Mouse (Mus musculus) retina, postnatal 1 day (tissue): Measurements from ENCODE around the gene Lin54.

Experiments
- DNase-seq: peaks from one replicate; pipeline ENCODE4 v3.0.0-alpha.2; 2012

The Lin54 gene

DNA sequence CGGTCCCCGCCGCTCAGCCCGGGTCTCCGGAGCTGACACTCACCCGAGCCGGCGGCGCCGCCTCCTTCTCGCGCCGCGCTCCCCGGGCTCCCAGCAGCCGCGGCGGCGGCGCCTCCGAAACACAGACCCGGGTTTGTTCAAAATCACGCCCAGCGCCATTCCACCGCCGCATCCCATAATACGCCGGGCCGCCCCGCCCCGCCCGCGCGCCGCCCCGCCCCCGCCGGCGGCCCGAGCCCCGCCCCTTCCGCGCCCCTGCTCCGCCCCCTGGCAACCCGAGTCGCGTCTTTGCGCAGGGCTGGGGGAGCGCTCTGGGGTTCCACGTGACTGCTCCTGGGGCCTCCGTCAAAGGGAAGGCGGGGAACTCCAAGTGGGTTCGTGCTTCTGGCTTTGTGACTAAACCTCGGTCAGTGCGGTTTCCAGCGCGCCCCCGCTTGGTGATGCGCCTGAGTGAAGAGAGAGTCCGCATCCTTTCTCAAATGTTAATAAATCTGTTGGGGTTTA is at the start of gene Lin54:
Gene Lin54 (minus strand): TSS at position 182 of the 504 bp plus-strand sequence.
- DNase-seq, result peak; percentile 96

DNA sequence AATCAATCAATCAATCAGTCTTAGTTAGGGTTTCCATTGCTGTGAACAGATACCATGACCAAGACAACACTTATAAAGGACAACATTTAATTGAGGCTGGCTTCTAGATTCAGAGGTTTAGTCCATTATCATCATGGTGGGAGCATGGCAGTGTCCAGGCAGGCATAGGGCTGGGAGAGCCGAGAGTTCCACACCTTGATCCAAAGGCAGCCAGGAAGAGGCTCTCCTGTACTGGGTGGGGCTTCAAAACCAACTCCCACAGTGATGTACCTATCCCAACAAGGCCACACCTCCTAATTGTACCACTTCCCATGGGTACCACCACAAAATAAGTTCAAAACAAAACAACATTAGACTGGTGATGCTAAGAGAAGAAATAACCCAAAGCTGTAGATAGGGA is 49.7 kb upstream of the Lin54 start:
- no peak for DNase-seq

DNA sequence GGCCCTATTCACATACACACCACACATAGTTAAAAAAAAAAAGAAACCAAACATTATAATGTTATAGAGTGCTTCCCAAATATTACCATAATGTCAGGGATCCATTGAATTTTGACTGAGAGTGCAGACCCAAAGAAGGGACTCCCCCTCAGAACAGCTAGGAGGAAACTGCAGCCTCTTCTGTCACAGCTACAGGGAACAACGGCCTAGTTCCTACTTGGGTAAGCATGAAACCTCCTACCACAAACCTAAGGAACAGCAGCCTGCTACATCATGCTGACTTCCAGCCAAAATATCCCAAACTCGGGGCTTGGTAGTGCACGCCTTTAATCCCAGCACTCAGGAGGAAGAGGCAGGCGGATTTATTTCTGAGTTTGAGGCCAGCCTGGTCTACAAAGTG is 48.9 kb upstream of the Lin54 start:
- no peak for DNase-seq

DNA sequence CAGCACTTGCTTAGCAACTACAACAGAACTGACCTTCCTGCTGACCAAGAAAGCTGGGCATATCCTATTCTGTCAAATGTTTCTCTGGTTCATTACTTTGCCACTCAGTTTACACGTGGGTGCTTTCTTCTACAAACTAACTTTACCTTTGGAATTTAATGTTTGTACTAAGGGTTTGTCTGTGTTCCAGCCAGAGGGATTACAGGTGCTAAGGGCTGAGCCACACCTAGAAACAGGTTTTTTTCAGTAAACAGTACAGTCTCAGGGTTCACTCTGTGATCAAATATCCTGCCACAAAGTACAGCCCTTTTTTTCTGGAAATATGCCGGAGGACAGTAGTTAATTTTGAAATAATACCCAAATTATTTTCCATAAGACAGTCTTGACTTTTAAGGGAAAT is 47.8 kb upstream of the Lin54 start:
- DNase-seq, result no peak

DNA sequence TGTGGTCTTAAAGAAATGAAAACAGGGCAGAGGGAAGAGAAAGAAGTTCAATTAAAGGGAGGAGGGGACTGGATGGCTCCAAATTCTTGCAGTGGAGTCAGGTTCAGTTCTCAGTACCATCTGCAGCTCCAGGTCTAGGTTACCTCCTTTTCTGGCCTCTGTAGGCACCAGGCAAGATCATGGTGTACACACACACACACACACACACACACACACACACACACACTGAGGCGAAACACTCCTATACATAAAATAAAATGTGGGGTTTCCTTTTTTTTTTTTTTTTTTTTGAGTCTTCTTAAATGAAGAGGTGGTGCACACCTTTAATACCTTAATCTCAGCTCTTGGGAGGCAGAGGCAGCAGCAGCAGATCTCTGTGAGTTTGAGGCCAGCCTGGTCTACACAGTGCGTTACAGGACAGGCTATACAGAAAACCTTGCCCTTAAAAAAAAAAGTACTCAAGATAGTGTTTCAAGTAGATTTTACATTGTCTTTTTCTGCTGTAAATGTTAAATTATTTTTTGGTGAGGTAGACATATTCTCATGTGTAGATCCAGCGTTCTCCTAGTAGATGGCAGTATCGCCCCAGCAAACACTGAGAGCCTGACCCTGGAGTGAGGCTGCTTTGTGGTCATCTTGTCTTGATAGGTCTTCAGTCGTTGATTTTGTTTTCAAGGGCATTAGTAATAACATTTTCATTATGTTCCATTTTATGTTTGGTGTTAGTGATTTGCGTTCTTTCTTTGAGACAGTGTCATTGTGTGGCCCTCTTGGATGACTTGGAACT is 46.0 kb upstream of the Lin54 start:
- no peak for DNase-seq

DNA sequence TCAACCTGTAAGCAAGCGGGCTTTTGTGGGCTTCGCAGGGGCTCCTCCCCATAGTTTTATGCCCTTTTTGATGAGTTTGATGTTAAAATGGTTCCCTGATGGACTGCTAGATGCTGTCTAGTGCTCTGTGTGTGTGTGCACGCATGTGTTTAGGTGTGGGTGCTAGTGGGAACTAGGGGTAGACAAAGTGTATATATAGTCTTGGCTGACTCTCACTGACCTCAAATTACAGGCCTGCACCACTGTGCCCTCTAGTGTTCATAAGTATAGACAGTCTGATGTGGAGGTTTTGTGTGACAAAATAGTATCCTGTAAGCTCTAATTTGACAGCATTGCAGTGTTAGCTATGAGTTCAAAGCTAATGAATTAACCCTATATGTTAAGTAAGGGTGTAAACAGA is 36.2 kb upstream of the Lin54 start:
- DNase-seq, result peak; percentile 56

DNA sequence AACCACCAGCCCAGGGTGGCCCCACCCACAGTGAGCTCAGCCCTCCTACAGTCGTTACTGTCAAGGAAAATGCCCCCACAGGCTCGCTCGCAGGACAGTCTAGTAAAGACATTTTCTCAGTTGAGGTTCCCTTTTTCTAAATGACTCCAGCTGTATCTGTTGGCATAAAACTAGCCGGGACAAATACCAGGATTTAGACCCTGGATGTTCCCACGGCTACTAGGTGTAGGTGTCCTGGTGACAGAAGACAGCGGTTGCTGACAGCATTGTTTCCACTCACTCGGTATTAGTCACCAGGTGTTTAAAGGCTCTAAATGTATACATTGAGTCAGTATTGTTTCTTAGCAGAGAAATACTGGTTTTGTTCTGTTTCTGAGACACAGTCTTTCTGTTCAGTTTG is 35.4 kb upstream of the Lin54 start:
- no peak for DNase-seq

DNA sequence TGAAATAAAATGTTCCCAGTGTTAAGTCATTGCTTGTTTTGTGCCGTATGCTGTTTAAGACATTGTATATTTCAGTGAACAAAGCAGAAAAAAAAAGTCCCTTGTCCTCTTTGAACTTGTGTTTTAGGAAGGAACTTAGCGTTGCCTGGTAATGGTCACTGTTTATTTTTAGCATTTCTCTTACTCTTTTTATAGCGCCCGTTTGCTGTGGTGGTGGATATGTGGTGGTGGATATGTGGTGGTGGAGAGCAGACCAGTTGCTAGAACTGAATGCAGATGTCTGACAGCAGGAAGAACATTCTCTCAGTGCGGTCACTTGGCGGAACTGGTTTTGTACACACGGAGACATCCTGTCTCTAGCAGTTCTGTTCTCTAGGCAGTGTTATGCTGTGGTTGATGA is 25.7 kb upstream of the Lin54 start:
- DNase-seq, result no peak

DNA sequence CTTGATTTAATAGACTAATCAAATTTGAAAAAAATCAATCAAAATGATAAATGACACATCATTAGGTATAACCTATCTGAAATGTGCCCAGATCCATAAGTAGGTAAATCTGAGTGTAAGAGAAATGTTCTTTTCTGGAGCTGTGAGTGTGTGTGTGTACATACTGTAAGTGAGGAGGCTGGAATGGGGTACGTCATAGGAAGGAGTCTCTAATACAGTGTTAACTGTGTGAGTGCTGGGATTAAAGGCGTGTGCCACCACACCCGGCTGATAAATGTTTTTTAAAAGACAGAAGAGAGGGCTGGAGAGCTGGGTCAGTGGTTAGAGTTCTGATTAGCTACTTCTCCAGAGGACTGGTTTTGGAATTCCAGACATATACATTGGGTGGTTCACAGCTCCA is 25.2 kb upstream of the Lin54 start:
- no peak for DNase-seq

DNA sequence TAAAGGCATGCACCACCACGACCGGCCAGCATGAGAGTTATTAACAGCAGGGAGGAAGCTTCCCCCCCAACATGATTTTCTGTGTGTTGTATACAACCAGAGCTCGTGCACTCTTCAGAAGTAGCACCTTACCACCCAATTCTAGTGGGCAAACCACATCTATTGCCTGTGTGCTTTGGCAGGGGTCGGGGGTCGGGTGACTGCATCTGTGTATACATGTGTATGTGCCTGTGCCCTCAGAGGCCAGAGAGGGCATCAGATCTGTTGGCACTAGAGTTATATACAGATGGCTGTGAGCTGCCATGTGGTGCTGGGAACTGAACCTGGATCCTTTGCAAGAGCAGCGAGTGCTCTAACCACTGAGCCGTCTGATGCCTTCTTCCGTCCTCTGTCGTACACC is 24.5 kb upstream of the Lin54 start:
- DNase-seq, result no peak

DNA sequence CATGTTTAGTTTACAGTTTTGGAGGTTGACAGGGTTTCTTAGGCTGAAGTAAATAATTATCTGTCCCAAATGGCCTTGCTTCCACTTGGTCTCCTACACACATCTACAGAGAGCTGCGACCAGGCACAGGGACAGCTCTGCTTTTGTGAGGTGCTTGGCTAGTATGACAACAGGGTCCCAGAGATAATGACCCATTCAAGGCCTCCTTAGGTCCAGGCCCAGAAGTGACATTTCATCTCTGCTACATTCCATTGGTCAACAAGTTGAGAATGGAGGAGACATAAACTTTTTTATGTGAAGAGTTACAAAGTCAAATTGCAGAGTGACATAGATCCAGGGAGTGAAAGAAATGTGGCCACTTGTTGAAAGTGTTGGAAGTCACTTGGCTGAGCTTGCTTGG is 22.9 kb upstream of the Lin54 start:
- no peak for DNase-seq

DNA sequence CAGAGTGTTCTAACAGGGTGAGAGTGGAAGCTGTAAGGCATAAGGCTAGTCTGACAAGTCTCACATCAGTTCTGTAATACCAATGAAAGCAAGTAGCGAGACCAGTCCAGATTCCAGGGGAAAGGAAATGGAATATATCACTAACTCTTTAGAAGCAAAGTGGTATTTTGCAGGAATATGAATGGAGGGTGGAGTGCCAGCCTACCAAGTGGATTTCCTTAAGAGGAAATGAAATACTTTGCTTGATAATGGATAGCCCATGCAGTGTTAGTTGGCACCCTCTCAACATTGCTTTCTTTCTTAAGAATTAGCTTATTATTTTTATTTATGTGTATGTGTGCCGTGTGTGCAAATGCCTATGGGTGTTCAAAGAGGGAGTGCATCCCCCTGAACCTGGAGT is 19.8 kb upstream of the Lin54 start:
- DNase-seq, result no peak

DNA sequence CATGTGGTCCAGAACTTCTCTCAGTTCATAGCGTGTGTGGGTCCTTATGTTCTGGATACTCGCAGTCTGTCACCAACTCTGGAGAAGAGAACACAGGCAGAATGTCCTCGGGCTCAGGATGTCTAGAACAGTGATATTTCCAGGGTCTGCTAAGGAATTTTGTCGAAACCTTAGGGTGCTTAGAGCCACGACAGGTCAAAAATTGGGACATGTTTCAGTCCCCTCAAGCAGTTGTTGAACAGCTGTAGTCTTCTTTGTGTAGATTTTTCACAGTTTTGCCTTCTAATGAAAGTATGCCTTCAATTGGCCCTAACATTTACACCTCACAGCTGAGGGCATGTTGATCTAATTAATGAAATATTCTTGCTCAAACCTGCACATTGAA is 18.6 kb upstream of the Lin54 start:
- no peak for DNase-seq

DNA sequence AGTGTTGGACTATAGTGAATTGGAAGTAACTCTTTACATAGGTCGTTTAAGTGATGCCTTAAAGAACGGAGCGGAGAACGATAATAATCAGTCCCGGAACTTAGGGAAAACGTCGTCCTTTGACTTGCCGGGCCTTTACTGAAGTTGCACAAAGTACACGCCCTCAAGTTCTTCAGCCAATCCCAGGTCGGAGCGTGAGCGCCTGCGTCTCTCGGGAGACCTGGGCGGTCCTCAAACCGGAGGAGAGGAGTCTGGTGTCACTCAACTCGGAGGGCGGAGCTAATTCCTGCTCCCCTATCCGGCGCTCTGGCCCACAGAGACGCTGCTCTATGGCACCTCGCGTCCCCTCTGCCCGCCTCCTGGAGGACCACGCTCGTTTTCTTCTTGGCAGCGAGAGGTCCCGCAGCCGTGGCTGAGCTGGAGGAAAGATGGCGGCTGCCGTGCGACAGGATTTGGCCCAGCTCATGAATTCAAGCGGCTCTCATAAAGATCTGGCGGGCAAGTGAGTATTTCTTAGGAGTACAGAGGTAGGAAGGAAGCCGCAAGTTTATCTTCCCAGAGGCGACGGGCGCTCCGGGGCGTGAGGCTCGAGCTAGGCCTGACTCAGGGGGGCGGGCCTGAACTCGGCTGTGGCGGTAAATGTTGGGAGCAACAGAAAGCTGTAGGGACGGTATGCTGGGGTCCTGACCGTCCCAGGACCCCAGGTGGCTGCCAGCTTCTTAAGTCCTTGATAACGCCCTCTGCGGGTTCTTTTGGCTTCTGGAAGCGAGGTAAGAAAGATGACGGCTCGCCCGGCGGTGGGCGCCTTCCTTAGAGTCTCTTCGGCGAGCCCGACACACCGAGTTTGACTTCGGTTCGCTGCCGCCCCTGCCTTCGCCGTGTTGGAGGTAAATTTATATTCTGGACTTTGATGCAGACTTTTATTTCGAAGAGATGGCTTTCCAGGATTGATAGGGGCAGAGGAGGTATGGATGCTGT is 17.9 kb upstream of the Lin54 start, which contains the start of gene Cops4:
Gene Cops4 (plus strand): TSS at position 261 of the 978 bp plus-strand sequence.
- peak; percentile 100 for DNase-seq

DNA sequence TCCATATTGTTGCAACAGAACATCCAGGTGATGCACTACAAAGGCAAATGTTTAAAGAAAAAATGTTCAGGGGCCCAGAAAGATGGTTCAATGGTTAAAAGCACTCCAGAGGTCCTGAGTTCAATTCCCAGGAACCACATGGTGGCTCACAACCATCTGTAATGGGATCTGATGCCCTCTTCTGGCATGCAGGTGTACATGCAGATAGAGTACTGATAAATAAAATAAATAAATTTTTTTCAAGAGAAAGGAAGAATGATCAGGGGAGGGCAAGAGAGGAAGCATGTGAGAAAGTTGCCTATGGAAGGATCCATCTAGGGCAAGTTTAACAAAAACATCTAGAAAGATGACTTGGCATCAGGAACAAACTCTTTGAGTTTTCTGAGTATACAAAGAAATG is 12.1 kb upstream of the Lin54 start:
- DNase-seq, result no peak

DNA sequence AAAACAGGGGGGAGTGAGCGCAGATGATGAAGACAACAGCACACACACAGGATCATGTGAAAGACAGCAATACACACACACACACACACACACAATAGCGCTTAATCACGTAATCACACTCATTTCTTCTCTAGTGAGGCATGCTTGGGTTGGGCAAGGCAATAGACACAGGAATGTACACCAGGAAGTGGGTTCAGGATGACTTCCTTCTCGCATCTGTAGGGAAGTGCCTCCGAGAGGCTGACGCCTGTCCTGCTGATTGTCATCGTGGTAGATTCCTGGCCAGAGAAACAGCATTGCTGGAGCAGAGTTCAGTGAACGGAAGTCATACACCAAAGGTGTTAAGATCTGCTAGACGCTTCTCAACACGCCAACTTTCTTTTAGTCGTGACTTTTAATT is 8.8 kb upstream of the Lin54 start:
- no peak for DNase-seq

DNA sequence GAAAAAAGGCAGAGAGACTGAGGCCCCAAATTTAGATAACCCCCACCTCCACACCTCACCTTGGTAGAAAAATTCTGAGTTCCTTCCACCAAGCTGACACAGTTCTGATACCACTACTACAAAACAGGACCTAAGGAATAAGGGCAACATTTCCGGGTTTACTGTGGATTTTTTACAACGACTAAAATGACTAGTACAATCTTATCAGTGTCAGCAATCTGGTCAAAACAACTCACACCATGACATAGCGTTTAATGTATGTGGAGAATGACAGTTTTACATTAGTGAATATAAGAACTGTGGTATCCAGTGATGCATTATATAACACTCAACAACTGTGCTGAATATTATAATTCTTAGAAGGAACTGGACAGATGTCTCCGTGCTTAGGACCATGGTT is 828 bp upstream of the Lin54 start:
- no peak for DNase-seq

DNA sequence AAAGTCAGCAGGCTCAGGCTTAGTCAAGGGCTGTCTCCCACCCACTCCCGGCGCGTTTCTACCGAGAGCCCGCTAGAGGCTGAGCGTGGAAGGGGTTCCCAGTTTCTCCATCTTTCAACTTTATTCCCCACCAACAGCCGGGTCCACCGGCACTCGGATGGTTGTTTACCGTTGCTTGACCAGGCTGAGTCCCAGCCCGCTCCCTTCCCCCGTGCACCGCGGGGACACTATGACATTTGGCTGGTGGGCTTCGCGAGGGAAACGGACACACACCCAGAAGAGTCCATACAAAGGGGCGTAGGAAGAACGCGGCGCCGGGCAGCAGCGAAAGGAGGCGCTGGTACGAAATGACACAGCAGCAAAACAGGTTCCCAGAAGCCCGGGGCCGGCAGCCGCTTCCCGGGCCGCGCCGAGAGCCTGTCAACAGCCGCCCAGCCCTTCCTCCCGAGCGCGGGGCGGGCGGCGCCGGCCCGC is 571 bp downstream of the Lin54 start:
- peak; percentile 58 for DNase-seq

DNA sequence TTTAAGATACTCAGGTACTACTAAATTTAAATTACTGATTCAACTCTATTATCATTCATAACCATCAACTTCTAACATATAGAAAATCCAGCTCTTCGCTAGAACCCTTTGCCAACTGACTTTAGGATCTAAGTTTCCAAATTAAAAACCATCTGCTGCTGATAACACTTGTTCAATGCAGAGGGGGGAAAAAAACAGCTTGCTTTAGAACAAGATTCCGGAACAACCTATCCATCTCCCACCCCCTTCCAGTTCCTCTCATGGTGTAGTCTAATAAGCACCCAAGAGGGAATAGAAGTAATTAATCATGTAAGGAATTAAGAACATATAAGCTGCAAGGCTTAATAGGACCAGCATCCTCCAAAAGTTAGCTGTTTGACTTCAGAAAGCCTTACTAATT is 1.2 kb downstream of the Lin54 start:
- DNase-seq, result no peak

DNA sequence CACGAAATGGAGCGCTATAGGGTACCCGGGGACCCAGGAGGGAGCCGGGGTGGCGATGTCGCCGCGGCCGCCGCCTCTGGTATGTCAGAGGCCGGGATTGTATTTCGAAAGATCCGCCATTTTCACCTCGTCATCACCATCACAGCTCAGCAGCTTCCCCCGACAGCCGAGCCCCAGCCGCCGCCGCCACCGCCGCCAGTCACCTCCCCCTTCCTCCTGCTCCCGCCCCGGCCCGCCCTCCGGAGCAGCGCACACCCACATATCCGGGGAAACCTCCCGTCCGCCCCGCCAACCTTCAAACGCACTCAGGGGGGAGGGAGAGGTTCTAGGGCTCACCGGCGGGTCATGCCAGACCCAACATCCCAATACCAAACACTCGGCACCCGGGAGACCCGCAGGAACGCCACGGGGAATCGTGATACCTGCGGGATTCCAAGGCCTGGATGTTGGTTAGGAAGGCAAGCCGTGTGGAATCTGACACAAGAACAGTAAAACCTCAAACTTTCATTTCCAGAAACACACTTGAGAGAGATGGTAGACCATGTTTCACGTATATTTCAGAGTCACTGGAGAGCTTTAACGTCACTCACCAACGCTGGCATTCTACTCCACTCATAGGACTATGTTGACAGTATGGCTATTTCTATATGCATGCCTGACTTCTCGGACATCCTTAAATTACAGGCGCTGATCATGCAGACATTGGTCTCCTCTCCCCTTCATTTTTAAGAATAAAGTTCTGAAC is 1.8 kb downstream of the Lin54 start:
- DNase-seq, result peak; percentile 85

DNA sequence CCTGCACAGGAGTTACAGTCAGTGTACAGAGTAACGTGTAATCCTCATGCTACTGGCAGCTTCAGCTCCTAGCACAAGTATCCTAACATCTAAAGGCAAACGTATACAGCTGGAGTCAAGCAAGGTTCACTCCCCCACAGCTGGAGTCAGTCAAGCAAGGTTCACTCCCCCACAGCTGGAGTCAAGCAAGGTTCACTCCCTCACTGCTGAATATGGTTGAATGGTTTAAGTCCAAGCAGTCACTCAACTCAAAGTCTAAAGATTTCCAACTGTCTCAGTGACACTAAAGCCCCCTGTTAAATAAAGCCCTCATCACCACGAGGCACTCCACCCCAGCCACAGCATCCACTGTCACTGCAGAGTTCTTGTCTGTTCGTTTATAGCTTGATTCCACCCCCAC is 8.7 kb downstream of the Lin54 start:
- DNase-seq, result no peak

DNA sequence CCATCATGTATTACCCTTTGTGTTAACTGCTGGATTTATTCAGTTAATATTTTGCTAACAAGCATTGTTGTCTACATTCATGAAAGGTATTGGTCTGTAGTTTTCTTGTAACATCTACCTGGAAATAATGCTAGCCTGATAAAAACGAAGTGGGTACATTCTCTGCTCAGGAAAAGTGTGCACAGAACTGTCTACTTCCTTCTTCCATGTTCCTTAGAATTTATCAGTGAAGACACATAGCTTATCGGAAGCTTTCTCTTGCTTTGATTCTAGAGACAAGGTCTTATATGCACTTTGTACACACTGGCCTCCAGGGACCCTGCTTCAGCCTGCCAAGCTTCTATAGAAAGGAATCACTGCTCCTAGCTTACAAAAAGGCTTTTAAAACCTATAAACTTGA is 11.1 kb downstream of the Lin54 start:
- no peak for DNase-seq

DNA sequence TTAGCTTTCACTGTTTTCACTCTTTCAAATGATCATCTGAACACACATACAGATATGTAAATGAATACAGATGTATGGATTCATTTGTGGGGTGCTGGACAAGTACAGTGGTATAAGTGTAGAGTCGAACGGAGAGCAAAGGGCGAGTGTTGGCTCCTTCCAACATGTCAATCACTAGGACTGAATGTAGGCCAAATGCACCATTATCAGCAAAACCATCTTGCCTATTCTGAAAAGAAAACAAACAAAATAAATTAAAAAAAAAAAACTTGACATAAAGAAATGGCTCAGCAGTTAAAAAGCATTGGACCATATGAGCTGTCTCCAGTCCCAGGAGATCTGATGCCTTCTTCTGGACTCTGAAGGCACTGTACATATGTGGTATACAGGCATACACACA is 12.2 kb downstream of the Lin54 start:
- no peak for DNase-seq
